Mouse (Mus musculus) embryonic fibroblast, embryonic 13.5 days (primary cell): ENCODE results near the gene Efr3b.

Experiments used
- CTCF ChIP-seq: IDR thresholded peaks from 2 replicates; pipeline ENCODE4 v1.5.1; 2011; ENCODE audit warnings: mild to moderate bottlenecking, control low read depth, low read length, moderate library complexity, borderline replicate concordance; ENCODE audit not compliant: insufficient read depth
- POLR2A ChIP-seq: IDR thresholded peaks from 2 replicates; pipeline ENCODE4 v1.6.1; 2011; ENCODE audit warnings: low read depth, mild to moderate bottlenecking, control low read depth, low read length, moderate library complexity

GRCm38 (mm10) chr12:4080311-4080710 lies 41.6 kb upstream of the Efr3b start:
- no peak for TF ChIP-seq CTCF
- no peak for TF ChIP-seq POLR2A
